Mouse (Mus musculus) bone marrow macrophage, adult 2 months (primary cell): ENCODE results near the gene Cphx1. TPM values are rescaled to one million over a fixed set of nuclear protein-coding genes. Genes with fewer than 3 reads are reported as not detected.
"Not testable (repeated sequence)": the region's sequence is repeated elsewhere in the genome, so short reads cannot be mapped to it uniquely, and the experiment has no call there.

ENCODE experiments used
- H3K27ac ChIP-seq: 2 replicates; pipeline ENCODE4 v1.5.1; 2012; ENCODE audit warnings: low read depth, low read length; ENCODE audit not compliant: insufficient read depth
- H3K4me1 ChIP-seq: 2 replicates; pipeline ENCODE4 v1.6.1; 2012; ENCODE audit warnings: low read length; ENCODE audit not compliant: control insufficient read depth, insufficient read depth
- H3K4me3 ChIP-seq: 2 replicates; pipeline ENCODE4 v1.5.1; 2012; ENCODE audit warnings: mild to moderate bottlenecking, low read length, moderate library complexity; ENCODE audit not compliant: insufficient read depth
- polyA plus RNA-seq: library from polyadenylated mRNA; stranded (reverse); fragments of >200 nt; gene quantifications from 2 replicates; pipeline ENCODE4 v1.2.4, GENCODE M21; 2012; ENCODE audit not compliant: missing spikeins, insufficient read depth, insufficient read length

Cphx1 gene
- not detected in 2 replicates for polyA plus RNA-seq

DNA sequence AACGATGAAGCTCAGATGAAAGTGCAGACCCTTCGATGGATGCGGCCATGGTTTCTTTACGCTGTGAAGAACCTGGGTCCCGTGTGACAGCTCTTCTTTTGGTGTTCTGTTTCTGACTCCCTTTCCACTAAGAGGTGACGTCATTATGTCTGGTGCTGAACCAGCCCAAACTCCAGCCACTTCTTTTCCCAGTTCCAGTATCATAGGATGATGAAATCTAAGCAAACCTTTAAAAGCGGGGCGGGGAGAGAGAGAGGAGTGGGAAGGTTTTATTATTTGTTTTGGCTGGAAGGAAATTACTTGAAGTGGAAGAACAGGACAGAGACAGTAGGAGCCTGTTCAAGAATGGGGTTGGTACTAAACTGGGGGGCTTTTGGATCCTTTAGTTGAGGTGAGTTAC is at the start of gene Cphx1:
TSS of gene Cphx1 (plus strand) at position 301 of the 400 bp plus-strand sequence.
- not testable (repeated sequence) for H3K4me3 ChIP-seq

DNA sequence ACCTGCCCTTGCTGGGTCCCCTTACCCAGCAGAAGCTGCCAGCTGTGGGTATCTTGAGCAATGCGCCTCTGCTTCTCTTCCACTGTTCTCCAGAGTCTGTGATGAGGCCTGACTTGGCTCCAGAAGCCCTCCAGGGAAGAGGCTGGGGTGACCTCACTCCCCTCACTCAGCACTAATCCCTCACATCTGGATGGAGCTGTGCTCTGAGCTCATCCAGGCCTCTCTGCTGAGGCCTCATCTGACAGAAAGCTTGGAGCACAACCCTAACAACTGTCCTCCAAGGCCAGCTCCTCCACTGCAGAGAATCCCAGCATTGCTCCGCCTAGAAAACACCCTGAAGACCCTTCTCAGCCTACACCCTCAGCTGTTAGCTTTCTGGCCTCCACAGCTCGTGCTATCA is 43.5 kb upstream of the Cphx1 start:
- not testable (repeated sequence) for H3K4me1 ChIP-seq, H3K27ac ChIP-seq, H3K4me3 ChIP-seq

More for the DNA sequence above, at the start of gene Cphx1:
- H3K27ac ChIP-seq, H3K4me1 ChIP-seq: not testable (repeated sequence)

DNA sequence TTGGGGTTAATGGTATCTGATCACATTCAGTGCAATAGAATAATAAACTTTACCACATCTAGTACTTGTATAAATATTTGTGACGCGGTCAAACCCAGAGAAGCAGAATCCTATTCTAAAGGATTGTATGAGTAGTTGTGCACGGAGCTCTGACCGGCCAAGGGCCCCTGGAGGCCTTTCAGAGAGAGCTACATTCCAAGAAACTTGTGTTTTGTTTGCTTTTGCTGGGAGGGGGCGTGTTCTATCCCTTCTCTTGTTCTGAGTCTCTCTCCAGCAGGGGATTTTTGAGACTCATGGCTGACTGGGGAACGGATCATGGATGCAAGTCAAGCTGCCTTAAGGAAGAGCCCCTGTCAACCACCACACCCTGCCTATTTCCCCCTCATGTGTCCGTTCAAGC is 42.4 kb upstream of the Cphx1 start:
- H3K4me3 ChIP-seq, H3K4me1 ChIP-seq, H3K27ac ChIP-seq: not testable (repeated sequence)

DNA sequence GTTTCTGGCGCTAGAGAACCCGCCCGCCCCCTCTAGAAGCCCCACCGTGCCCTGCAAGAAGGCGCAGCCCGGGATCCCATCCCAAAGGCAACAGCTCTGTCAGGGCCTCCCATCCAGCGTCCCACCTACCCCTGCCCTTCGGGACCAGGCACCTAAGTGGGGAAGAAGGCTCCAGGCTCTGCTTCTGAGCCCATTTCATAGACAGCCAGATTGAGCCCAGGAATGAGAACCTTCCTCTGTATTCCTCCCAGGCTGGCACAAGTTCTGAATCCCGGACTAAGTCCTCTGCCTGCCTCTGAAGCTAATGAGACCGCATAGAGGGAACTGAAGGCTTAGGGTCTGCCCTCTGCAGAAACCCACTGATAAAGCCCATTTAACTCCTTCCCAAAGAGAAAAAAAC is 35.1 kb upstream of the Cphx1 start, which contains the start of gene Plac9a:
TSS of gene Plac9a (minus strand) at position 101 of the 400 bp plus-strand sequence.
- not testable (repeated sequence) for H3K27ac ChIP-seq, H3K4me1 ChIP-seq, H3K4me3 ChIP-seq

DNA sequence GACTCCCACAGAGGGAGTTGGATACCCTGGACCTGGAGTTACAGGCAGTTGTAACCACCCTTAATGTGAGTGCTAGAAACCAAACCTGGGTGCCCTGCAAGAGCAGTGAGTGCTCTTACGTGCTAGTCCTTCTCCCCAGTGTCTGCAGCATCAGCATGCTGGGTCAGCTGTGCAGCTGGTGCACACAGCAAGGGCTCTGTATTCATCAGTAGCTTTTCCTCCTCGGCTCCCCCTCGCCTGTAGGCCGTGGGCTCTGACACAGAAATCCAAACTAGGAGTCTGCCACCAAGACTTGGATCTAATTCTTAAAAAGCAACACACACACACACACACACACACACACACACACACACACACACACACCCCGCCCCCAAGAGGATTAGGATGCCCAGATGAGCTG is 32.9 kb upstream of the Cphx1 start:
- not testable (repeated sequence) for H3K4me3 ChIP-seq, H3K4me1 ChIP-seq, H3K27ac ChIP-seq

DNA sequence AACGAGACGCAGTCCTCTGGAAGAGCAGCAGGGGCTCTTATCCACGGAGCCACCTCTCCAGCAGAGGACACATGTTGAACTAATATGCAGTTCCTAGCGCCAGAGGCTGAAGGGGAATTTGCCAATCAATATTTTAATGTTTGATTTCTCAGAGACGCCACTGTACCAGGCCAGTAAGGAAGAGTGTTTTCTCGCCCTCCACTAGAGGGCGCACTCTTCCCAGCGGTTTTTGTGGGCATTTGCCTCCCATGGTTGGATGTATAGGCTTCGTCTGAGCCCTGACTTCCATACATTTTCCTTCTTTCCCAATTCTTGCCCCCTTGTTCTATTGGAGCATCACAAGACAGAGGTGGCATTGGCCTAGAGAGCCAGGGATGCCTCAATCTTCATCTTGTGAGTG is 30.8 kb upstream of the Cphx1 start:
- H3K4me3 ChIP-seq, H3K27ac ChIP-seq, H3K4me1 ChIP-seq: not testable (repeated sequence)

DNA sequence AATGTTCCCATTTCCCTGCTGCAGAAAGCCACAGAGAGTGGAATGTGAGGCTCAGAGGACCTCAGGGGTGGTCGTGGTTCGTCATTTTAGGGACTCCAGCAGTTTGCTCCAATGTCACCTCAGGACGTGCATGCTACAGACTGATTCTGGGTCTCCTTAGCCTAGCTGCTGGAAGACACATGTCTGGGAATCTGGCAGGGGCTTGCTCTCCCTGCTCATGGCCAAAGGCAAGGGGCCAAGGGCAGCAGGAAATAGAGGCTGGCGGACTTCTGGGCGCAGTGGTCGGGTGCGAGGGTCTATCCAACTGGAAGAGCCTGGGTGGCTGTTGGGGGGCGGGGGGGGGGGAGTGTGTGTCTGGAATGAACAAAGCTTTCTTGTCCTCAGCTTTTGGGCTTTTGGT is 29.1 kb upstream of the Cphx1 start:
- H3K4me1 ChIP-seq, H3K27ac ChIP-seq, H3K4me3 ChIP-seq: not testable (repeated sequence)

DNA sequence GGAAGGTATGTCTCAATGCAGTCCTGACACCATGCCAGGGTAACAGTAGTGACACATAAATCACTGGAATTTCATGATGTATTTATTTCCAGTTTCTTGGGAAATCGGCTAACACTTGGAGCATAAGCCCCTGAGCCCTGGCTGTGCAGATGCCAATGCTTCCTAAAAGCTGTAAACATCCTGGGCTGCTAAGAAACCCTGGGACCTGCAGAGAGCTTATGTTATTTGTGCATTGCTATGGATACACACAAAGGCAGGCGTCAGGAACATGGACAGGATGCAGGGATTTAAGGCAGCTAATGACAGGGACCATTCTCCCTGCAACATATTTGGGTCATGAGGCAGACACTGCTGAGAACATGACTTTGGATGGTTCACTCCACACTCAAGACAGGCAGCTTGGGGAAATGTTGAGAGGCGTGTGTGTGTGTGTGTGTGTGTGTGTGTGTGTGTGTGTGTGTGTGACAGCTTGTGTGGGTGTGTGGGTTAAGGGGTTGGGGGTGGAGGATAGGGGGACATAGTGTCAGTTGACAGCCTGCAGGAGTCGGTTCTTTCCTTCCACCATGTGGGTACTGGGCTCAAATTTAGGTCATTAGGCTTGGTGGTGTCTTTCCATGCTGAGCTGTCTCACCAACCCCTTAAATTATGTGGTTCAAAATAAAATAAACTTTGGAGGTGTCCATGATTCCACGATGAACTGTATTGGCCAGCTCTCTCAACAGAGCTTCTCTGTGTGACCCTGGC is 19.5 kb upstream of the Cphx1 start:
- not testable (repeated sequence) for H3K4me3 ChIP-seq, H3K27ac ChIP-seq, H3K4me1 ChIP-seq

DNA sequence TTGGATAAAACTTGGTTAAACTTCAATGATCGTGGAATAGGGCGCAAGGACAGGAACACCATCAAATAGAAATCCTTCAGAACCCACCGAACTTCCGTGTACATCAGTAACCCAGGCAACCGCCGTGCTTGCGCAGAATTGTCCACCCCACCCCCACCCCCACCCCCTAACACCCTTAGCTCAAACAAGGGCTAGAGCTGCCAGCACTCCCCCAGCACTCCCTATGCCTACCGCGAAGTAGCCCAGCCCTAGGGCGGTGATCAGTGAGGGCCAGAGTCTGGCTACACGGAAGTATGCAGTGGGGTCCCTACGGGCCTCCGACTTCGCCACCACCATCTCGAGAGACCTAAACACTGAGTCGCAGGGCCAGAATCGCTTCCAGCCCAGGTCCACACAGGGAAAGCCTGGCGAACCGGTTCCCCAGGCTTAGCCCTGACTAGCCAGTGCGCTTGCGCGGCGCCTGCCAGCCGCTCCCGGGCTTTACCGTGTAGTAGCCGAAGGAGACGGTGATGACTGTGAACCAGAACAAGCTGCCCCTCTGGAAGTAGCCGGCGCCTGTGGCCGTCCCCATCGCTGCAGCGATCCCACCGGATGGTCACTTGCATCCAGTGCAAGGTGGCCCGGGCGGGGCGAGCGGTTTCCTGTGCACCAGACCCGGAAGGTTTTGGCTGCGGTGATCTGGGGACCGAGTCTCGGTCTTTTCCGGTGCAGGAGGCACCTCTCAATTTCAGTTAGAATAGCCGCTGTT is 11.1 kb upstream of the Cphx1 start:
- not testable (repeated sequence) for H3K4me3 ChIP-seq, H3K27ac ChIP-seq, H3K4me1 ChIP-seq

DNA sequence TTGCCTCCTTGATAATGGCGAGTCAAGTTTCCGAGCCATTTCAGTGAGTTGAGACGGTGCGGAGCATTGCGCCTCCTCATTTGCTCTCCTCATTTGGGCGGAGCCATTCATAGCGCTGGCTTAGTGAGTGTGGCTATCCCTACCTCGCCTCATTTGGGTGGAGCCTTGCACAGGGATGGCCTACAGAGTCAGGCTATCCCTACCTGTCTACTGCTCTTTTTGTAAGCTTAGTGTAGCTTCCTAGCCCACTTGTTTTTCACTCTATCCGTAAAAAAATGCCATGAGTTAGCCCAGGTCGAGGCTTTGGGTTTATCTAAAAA is 10.6 kb upstream of the Cphx1 start, which contains the start of gene Tmem254a:
TSS of gene Tmem254a (minus strand) at position 111 of the 320 bp plus-strand sequence.
- not testable (repeated sequence) for H3K4me3 ChIP-seq, H3K4me1 ChIP-seq, H3K27ac ChIP-seq

DNA sequence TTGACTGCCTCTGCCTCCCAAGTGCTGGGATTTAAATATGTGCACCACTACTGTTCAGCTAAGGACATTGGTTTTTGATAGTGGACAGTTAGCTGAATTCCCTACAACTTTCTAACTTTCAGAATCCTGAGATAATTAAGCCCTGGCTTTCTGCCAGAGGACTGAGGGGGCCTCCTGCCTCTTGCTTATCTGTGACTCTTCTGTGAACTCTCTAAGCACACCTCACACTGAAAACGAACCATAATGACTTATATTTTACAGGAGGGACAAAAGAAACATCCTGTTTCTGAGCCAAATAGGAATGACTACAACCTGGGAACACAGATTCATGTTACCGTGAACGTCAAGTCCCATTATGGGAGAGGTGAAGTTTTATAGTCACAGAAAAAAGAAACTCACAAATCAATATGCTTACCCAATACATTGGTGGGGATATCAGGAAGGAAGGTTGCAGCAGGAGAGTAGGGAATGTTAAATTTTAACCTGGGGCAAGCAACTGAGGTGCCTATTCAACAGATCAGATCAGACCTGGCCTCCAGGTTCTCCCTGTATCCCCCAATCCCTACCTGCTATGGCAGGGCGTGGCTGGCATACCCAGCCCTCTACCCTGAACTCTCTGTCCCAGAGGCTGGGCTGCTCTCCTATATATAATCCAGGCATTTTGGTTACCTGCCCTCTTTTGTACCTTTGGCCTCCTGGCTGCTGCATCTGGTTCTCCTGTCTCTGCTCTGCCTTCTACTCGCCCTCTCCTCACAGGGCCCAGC is 1.1 kb upstream of the Cphx1 start:
- not testable (repeated sequence) for H3K4me1 ChIP-seq, H3K4me3 ChIP-seq

DNA sequence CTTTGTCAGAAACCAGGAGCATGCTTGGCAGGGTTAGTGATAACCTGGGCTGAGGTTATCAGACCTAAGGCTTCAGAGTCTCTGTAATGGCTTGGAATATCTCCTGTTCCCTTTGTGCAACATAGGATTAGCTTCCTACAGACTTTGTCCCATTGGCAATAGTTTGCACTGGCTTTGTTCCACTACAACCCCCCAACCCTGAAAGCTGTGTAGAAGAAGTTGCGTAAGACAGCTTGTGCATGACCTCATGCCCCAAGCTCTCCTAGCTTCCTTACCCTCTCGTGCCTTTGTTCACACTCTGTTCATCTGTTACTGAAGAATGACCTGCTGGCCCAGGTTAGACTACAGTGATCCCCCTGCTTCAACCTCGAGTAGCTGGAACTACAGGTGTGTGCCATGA is 19.8 kb downstream of the Cphx1 start:
- not testable (repeated sequence) for H3K27ac ChIP-seq, H3K4me3 ChIP-seq, H3K4me1 ChIP-seq

More for the DNA sequence above, 1.1 kb upstream of the Cphx1 start:
- not testable (repeated sequence) for H3K27ac ChIP-seq

DNA sequence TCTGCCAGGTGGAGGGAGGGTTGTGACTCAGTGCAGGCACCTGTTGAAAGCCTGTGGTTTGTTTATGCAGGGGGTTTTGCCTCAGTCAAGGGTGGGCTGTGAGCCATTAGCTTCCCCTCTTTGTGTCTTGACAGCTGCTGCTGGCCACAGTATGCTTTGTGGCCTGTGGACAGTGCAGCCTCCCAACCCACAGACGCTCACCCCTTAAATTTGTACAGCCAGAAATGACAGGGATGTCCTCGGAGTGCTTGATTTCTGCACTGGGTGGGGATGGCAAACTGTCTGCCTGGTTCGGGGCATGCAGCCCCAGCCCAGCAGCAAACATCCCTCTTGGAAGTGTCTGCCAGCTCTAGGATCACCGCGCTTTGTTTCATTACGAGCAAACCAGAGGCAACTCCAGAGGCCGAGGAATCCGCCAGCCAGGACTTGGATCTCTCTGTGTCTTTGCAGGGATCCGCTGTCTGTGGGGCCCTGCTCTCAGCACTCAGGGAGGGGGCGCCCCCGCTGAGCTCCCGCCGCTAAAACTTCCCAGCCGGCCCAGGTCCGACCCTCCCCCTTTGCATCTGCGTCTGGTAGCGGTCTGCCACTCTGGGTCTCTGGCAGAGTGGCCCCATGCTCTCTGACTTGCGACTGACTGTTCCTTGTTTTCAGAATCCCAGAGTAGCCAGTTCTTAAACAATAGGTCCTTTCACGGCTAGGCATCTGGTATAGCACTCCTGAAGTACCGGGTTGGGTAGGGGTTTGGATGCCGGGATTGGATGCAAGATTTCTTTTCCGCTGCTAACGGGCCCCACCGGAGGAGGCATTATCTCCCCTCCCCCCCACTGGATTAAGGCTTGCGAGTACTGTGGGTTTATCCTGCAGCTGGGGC is 40.5 kb downstream of the Cphx1 start, which contains the start of gene Duxbl1:
TSS of gene Duxbl1 (plus strand) at position 207 of the 871 bp plus-strand sequence.
- H3K27ac ChIP-seq, H3K4me1 ChIP-seq, H3K4me3 ChIP-seq: not testable (repeated sequence)

DNA sequence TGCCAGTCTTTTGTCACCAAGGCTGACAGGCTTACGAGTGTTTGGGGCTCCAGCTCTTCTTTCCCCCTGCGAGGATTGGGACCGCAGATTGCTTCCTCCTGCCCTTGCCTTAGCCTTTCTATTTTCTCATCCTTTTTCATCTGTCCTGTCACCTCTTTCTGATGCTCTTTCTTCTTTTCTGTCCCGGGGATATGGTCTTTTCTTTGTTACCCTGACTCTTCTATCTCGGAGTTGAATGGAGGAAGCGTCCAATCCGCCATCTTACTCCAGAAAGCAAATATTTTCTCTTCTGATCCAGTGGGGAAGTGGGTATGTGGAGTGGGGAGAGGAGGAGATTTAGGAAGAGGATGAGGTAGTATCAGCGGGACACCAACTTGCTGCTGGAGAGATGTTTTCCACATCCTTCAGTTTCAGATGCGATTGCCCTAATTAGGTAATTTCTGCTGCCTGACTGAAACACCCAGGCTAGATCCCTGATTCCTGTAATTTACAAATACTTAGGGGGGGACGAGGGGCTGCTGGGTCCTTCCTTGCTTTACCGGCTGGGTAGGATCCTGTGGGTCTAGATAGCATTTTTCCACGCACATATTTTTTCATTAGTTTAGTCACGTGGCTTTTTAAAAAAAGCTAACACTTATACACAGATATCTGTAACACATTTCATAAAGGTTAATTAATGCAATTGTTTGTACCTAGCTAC is 41.3 kb downstream of the Cphx1 start:
- not testable (repeated sequence) for H3K4me1 ChIP-seq, H3K4me3 ChIP-seq, H3K27ac ChIP-seq
